Comparison of ENCODE assay signal across 13 mouse cellular contexts in the genomic region with DNA sequence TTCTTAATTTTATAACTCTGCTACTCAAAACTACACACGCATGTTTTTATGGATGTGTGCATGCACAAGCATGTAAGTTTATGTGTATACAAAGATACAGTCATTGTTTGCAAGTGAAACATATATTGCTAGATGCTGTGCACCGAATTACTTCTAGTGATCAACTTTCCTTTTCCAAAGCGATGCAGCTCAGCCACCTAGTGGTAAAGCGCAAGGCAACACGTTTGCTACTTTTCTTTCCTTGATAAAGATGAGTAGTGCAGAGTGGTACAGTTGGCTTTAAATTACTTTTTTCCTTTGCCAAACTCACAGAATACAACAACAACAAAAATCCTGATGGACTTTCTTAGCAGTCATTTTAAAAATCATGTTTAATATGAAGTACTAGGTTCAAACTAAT. TPM values are rescaled to one million over a fixed set of nuclear protein-coding genes. Genes with fewer than 3 reads are reported as not detected.
DNase-seq lines count a peak whose midpoint lies in the region; ATAC-seq and TF ChIP-seq lines count a peak whose summit lies in the region.
"Had no signal": no experiment of that assay in that cellular context is flagged by ENCODE, and none has a peak within 500 bp of the region (broad histone marks: within the 10 kb centered on the region; RNA-seq: fewer than 3 reads in every experiment).

No protein-coding gene starts in this region.

- H3K4me1 ChIP-seq in heart, postnatal 0 days (ENCODE audit: control insufficient read depth, insufficient read depth) = no peaks in the 10 kb centered on the region
- no peaks in the 10 kb centered on the region for H3K4me1 ChIP-seq in midbrain, postnatal 0 days (ENCODE audit: insufficient read depth, low read length)
- H3K4me1 ChIP-seq in midbrain, embryonic 15.5 days = no peaks in the 10 kb centered on the region
- no peaks in the 10 kb centered on the region for H3K4me1 ChIP-seq in MEL (ENCODE audit: control insufficient read depth in 1 of 2, insufficient read depth in 2 of 2, low read length in 2 of 2)
- H3K4me1 ChIP-seq in forebrain, embryonic 15.5 days = no peaks in the 10 kb centered on the region
- H3K4me1 ChIP-seq: liver, embryonic 15.5 days had no signal

- DNase-seq in heart, postnatal 0 days (ENCODE audit: low spot score) = peak; percentile 17
- DNase-seq in heart, adult 11 months = no peak
- DNase-seq in midbrain, postnatal 0 days (ENCODE audit: low spot score) = peak; percentile 30
- peak; percentile 28 for DNase-seq in MEL (ENCODE audit: low read depth, low spot score)
- DNase-seq in mesoderm, embryonic 11.5 days (ENCODE audit: low read depth, low spot score) = peak; percentile 8
- DNase-seq in cerebellum, adult 8-10 months = no peak
- DNase-seq: gastrocnemius, postnatal 36 days had no signal

- no peaks in the 10 kb centered on the region for H3K9me3 ChIP-seq in heart, postnatal 0 days (replicated peaks; ENCODE audit: control insufficient read depth, low read length)
- no peaks in the 10 kb centered on the region for H3K9me3 ChIP-seq in midbrain, postnatal 0 days (ENCODE audit: low read length)
- no peaks in the 10 kb centered on the region for H3K9me3 ChIP-seq in midbrain, embryonic 15.5 days
- H3K9me3 ChIP-seq in MEL (replicated peaks; ENCODE audit: insufficient read depth, low read length) = no peaks in the 10 kb centered on the region
- no peaks in the 10 kb centered on the region for H3K9me3 ChIP-seq in forebrain, embryonic 15.5 days
- H3K9me3 ChIP-seq: liver, embryonic 15.5 days had no signal

- TF ChIP-seq CTCF in heart, postnatal 0 days (IDR thresholded peaks at IDR 0.05; ENCODE audit: low read depth) = peak; percentile 57
- TF ChIP-seq CTCF in midbrain, postnatal 0 days (IDR thresholded peaks at IDR 0.05) = peak; percentile 76
- TF ChIP-seq CTCF in MEL (IDR thresholded peaks at IDR 0.05 in 2 of 3, conservative IDR thresholded peaks at IDR 0.05 in 1 of 3; ENCODE audit: control insufficient read depth in 1 of 3, insufficient read depth in 1 of 3, low read depth in 2 of 3, low read length in 3 of 3, poor library complexity in 1 of 3, severe bottlenecking in 1 of 3) = peak; percentile 42 to 51 (median 45); a peak in 5 of 6 replicates

- no peak for ATAC-seq in heart, postnatal 0 days (ENCODE audit: insufficient read depth, low read depth)
- ATAC-seq in midbrain, postnatal 0 days (ENCODE audit: low FRiP score) = no peak
- ATAC-seq in midbrain, embryonic 15.5 days (replicated peaks) = no peak; the same call in 1 of the 2 replicates
- no peak for ATAC-seq in forebrain, embryonic 15.5 days (replicated peaks)

- TF ChIP-seq POLR2A in MEL (IDR thresholded peaks at IDR 0.05; ENCODE audit: control insufficient read depth in 1 of 2, insufficient read depth in 1 of 2, low read depth in 1 of 2, low read length in 2 of 2, poor library complexity in 1 of 2) = no peak

- H3K27me3 ChIP-seq in heart, postnatal 0 days (ENCODE audit: control insufficient read depth, insufficient read depth, low read length) = no peaks in the 10 kb centered on the region
- no peaks in the 10 kb centered on the region for H3K27me3 ChIP-seq in midbrain, postnatal 0 days (ENCODE audit: insufficient read depth, low read length)
- no peaks in the 10 kb centered on the region for H3K27me3 ChIP-seq in midbrain, embryonic 15.5 days (replicated peaks)
- no peaks in the 10 kb centered on the region for H3K27me3 ChIP-seq in MEL (ENCODE audit: control insufficient read depth in 1 of 2, insufficient read depth in 2 of 2, low read length in 2 of 2)
- no peaks in the 10 kb centered on the region for H3K27me3 ChIP-seq in forebrain, embryonic 15.5 days
- H3K27me3 ChIP-seq: liver, embryonic 15.5 days had no signal

- no peak for TF ChIP-seq EP300 in heart, postnatal 0 days (IDR thresholded peaks at IDR 0.05; ENCODE audit: low read depth)
- TF ChIP-seq EP300 in MEL (IDR thresholded peaks at IDR 0.05; ENCODE audit: low read depth in 1 of 2, low read length in 2 of 2) = no peak

- H3K79me2 ChIP-seq in MEL (ENCODE audit: control insufficient read depth, insufficient read depth, low read length, poor library complexity) = no peaks in the 10 kb centered on the region

- no peak overlapping the region for H3K9ac ChIP-seq in heart, postnatal 0 days (replicated peaks; ENCODE audit: low read depth, low read length)
- no peak overlapping the region for H3K9ac ChIP-seq in midbrain, postnatal 0 days (replicated peaks; ENCODE audit: low read length, poor library complexity, severe bottlenecking)
- no peak overlapping the region for H3K9ac ChIP-seq in midbrain, embryonic 15.5 days
- H3K9ac ChIP-seq in MEL (ENCODE audit: control insufficient read depth, low read depth, low read length, poor library complexity, severe bottlenecking) = no peak overlapping the region
- H3K9ac ChIP-seq in forebrain, embryonic 15.5 days (replicated peaks) = no peak overlapping the region
- H3K9ac ChIP-seq: hindbrain, embryonic 14.5 days; liver, embryonic 15.5 days had no signal

- no peak overlapping the region for H3K4me3 ChIP-seq in heart, postnatal 0 days (ENCODE audit: low read depth, low read length)
- H3K4me3 ChIP-seq in midbrain, postnatal 0 days (ENCODE audit: low read depth, low read length) = no peak overlapping the region
- H3K4me3 ChIP-seq in midbrain, embryonic 15.5 days = no peak overlapping the region
- no peak overlapping the region for H3K4me3 ChIP-seq in MEL (ENCODE audit: control insufficient read depth in 1 of 2, insufficient read depth in 1 of 2, low read depth in 2 of 2, low read length in 2 of 2)
- H3K4me3 ChIP-seq in forebrain, embryonic 15.5 days = no peak overlapping the region
- H3K4me3 ChIP-seq: erythroblast, embryonic 14.5 days; liver, embryonic 15.5 days had no signal

- no peak overlapping the region for H3K27ac ChIP-seq in heart, postnatal 0 days (ENCODE audit: low read depth)
- H3K27ac ChIP-seq in midbrain, postnatal 0 days (ENCODE audit: low read depth, low read length) = no peak overlapping the region
- no peak overlapping the region for H3K27ac ChIP-seq in midbrain, embryonic 15.5 days
- no peak overlapping the region for H3K27ac ChIP-seq in MEL (ENCODE audit: control insufficient read depth, low read depth, low read length)
- H3K27ac ChIP-seq in forebrain, embryonic 15.5 days (replicated peaks) = no peak overlapping the region
- H3K27ac ChIP-seq: hindbrain, embryonic 14.5 days; liver, embryonic 15.5 days had no signal

- H3K4me2 ChIP-seq in heart, postnatal 0 days (ENCODE audit: low read depth, low read length) = no peak overlapping the region
- no peak overlapping the region for H3K4me2 ChIP-seq in midbrain, postnatal 0 days (ENCODE audit: low read depth, low read length, poor library complexity, severe bottlenecking)
- H3K4me2 ChIP-seq in midbrain, embryonic 15.5 days = no peak overlapping the region
- H3K4me2 ChIP-seq in forebrain, embryonic 15.5 days (replicated peaks) = no peak overlapping the region
- H3K4me2 ChIP-seq: hindbrain, embryonic 14.5 days; liver, embryonic 15.5 days had no signal

- WGBS in heart, postnatal 0 days = 58% methylated on average over 5 of the region's 5 CpGs
- 71% methylated on average over 5 of the region's 5 CpGs for WGBS in midbrain, postnatal 0 days
- whole genome bisulfite sequencing in midbrain, embryonic 15.5 days = 67% methylated on average over 5 of the region's 5 CpGs
- WGBS in forebrain, embryonic 15.5 days = 67% methylated on average over 5 of the region's 5 CpGs

- peak; percentile 18 for TF ChIP-seq RAD21 in MEL (IDR thresholded peaks at IDR 0.05; ENCODE audit: low read depth, low read length)

- H3K36me3 ChIP-seq in heart, postnatal 0 days (replicated peaks; ENCODE audit: control insufficient read depth, insufficient read depth, low read length) = no peaks in the 10 kb centered on the region
- H3K36me3 ChIP-seq in midbrain, postnatal 0 days (ENCODE audit: insufficient read depth, low read length) = no peaks in the 10 kb centered on the region
- H3K36me3 ChIP-seq in midbrain, embryonic 15.5 days (replicated peaks) = no peaks in the 10 kb centered on the region
- H3K36me3 ChIP-seq in MEL (ENCODE audit: control insufficient read depth in 1 of 2, insufficient read depth in 2 of 2, low read length in 2 of 2) = no peaks in the 10 kb centered on the region
- H3K36me3 ChIP-seq in forebrain, embryonic 15.5 days = no peaks in the 10 kb centered on the region
- H3K36me3 ChIP-seq: liver, embryonic 15.5 days had no signal

TF ChIP-seq in MEL, 35 proteins besides CTCF, POLR2A, EP300 and RAD21:
- TF ChIP-seq SMC3 (IDR thresholded peaks at IDR 0.05; ENCODE audit: low read depth, low read length) (peak; percentile 37; the same call in 1 of the 2 replicates), GABPA (IDR thresholded peaks at IDR 0.05; ENCODE audit: low read depth, low read length) (no peak)

RNA-seq across cellular contexts. Expression of gene Col10a1, which starts 21.6 kb away (rescaled TPM):
- 0.15 TPM in 1 of 2 replicates, not detected in the other for total RNA-seq in heart, postnatal 0 days (2014; rRNA removed; ENCODE audit: low replicate concordance)
- 0.08 TPM in 2 replicates for polyA plus RNA-seq in heart, postnatal 0 days (2015; fragmentation: Nextera tagmentation; extraction: Ambion mirVana)
- total RNA-seq in midbrain, postnatal 0 days (2014; rRNA removed) = 0.19 and 0.60 TPM in 2 replicates
- 0.10 and 0.11 TPM in 2 replicates for polyA plus RNA-seq in midbrain, postnatal 0 days (2015; fragmentation: Nextera tagmentation; extraction: Ambion mirVana)
- polyA plus RNA-seq in midbrain, embryonic 15.5 days (2015; fragmentation: Nextera tagmentation; extraction: Ambion mirVana) = 0.20 and 0.23 TPM in 2 replicates
- total RNA-seq in MEL (2012; rRNA removed) = 0.03 TPM in 1 of 2 replicates, not detected in the other
- polyA plus RNA-seq in MEL (2012; ENCODE audit: insufficient read depth in 1 of 2, insufficient read length in 2 of 2, low read depth in 1 of 2, low replicate concordance in 2 of 2, missing spikeins in 1 of 2) = under 1 TPM in 1 of 2 experiments, not detected in 1; 0.07 TPM
- 0.09 and 0.10 TPM in 2 replicates for polyA plus RNA-seq in forebrain, embryonic 15.5 days (2015; fragmentation: Nextera tagmentation; extraction: Ambion mirVana)
- total RNA-seq: gastrocnemius, postnatal 36 days had no signal
- polyA plus RNA-seq: erythroblast, embryonic 14.5 days; neural tube, embryonic 11.5 days had no signal

RNA-seq across cellular contexts. Expression of gene Nt5dc1, which starts 50.2 kb away (rescaled TPM):
- 0.42 and 6.8 TPM in 2 replicates for total RNA-seq in heart, postnatal 0 days (2014; rRNA removed; ENCODE audit: low replicate concordance)
- polyA plus RNA-seq in heart, postnatal 0 days (2015; fragmentation: Nextera tagmentation; extraction: Ambion mirVana) = 6.3 and 7.5 TPM in 2 replicates
- total RNA-seq in midbrain, postnatal 0 days (2014; rRNA removed) = 0.93 and 1.6 TPM in 2 replicates
- polyA plus RNA-seq in midbrain, postnatal 0 days (2015; fragmentation: Nextera tagmentation; extraction: Ambion mirVana) = 1.5 and 2.6 TPM in 2 replicates
- polyA plus RNA-seq in midbrain, embryonic 15.5 days (2015; fragmentation: Nextera tagmentation; extraction: Ambion mirVana) = 1.7 and 2.3 TPM in 2 replicates
- 8.9 and 9.2 TPM in 2 replicates for total RNA-seq in MEL (2012; rRNA removed)
- polyA plus RNA-seq in MEL (2012; ENCODE audit: insufficient read depth in 1 of 2, insufficient read length in 2 of 2, low read depth in 1 of 2, low replicate concordance in 2 of 2, missing spikeins in 1 of 2) = 10 to 100 TPM in 1 of 2 experiments, not detected in 1; 11.5 TPM
- 1.7 and 2.4 TPM in 2 replicates for polyA plus RNA-seq in forebrain, embryonic 15.5 days (2015; fragmentation: Nextera tagmentation; extraction: Ambion mirVana)

Comparison
In these comparisons a context has a peak if more than half of its experiments do, and no peak if none do; other contexts are left out.
1. DNase-seq: peak in heart, postnatal 0 days (single experiment), midbrain, postnatal 0 days (single experiment), MEL (single experiment) and mesoderm, embryonic 11.5 days (single experiment); none in heart, adult 11 months (single experiment) and cerebellum, adult 8-10 months (single experiment).
2. Peak in every context shown above with its lines, with median percentiles within 50 percentile points of each other: CTCF ChIP-seq.